Mouse (Mus musculus) layer of hippocampus, adult 9-11 months (tissue): ENCODE data around the gene Ston1.

Source experiments
- DNase-seq: peaks from one replicate; pipeline ENCODE4 v3.0.0; 2022

Ston1 gene

DNA sequence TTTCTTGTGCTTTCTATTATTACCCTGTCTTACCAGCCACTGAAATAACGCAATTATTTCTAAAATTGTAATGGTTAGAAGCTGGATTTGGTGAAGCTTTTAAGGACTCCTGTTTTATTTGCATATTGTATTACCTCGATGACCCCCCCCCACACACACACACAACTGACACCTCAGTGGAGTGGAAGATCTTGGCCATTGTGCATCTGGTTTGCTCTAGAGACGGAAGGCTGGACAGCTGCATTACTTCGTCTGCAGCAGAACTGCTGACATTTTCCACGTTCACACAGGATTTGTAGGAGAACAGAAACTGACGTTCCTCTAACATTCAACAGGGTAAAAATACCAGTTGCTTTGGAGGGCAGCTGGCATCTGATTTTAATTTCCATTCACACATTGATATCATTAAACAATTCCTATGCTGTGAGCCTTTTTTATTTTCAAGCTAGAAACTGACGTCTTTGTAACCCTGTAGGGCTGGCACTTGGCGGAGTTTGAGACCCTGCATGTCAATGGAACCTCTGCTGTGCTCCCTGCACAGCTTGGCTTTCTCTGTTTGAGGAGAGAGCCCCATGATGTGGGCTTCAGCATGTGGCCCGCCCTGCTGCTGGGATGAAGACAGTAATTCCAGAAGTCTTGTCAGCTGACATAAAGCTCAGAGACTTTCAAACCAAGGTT is 99.3 kb downstream of the Ston1 start:
- DNase-seq = peak; percentile 5

DNA sequence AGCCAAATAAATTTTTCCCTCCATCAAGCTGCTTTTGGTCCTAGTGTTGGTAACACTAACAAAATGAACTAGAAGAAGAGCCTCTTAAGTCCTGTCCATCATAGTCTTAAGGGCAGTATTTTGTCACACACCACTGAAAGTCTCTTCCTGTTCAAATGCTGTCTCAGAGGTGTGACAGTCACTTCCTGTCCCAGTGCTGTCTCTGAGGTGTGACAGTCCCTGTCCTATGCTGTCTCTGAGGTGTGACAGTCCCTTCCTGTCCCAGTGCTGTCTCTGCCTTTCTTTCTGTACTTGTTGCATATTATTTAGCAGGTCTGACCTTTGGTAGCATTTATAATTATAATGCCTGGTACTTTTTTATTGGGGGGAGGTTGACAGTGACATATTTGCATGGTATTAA is 103.4 kb downstream of the Ston1 start:
- no peak for DNase-seq

DNA sequence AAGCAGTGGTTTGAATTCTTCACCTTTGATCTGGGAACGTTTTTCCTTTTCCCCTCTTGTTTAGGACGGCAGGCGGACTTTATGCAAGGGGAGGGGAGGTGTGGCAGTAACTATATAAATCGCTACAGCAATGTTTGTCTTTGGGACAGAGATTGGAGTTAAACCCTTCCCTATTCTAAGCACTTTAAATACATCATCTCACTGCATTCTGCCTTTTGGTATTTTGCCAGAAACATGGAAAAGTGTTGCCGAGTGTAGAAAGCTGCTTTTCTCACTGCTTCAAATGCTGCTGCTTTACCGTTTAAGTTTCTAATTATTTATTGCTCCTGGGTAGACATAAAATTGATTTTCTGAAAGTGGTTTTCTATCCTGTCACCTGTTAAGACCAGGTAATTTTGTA is 104.9 kb downstream of the Ston1 start:
- DNase-seq = no peak

DNA sequence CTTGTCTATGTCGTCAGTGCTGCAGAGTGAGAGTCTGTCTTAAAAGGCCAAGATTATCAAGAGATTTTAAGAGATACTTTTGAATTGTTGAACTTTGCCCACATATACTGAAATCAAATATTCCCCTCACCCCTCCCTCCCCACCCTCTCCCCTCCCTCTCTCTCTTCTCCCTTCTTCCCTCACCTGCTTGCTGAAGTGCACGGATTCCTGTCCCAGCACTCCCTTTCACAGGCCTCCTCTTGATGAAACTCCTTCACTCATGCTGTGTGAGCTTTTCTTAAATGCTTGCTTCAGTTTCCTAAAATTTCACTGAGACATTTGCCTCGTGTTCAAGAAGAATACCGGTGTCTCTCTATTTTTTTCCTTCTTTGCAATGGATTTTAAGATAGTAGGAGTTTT is 105.6 kb downstream of the Ston1 start:
- DNase-seq = no peak

DNA sequence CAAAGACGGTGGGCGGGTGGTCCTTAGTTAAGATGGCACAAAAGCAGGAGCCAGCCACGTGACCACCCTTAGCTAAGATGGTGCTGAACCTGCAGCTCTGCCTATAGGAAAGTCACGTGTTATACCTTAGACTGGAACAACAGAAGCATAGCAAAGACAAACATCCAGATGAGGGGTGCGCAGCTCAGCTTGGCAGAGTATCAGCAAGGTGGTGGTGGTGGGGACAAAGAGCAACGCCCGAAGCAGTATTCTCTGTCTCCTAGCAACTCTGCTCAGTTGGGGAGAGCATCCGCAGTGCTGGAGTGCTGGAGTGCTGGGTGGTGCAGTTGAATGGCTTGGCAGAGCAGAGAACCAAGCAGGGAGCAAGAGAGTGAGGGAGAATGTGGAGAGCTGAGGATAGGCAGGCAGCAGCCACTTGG is 108.8 kb downstream of the Ston1 start:
- no peak for DNase-seq
